Mouse (Mus musculus) myocyte (in vitro differentiated cells): ENCODE data around the gene Lce3f. TPM values are rescaled to one million over a fixed set of nuclear protein-coding genes. Genes with fewer than 3 reads are reported as not detected.

ENCODE experiments used
- H3K27me3 ChIP-seq: one replicate; pipeline ENCODE4 v1.6.1; 2011; ENCODE audit not compliant: control insufficient read depth, insufficient read depth, insufficient read length
- H3K36me3 ChIP-seq: one replicate; pipeline ENCODE4 v1.6.1; 2011; ENCODE audit not compliant: control insufficient read depth, insufficient read depth
- H3K4me2 ChIP-seq: one replicate; pipeline ENCODE4 v1.6.1; 2011; ENCODE audit warnings: low read depth, control low read depth
- H3K4me3 ChIP-seq: one replicate; pipeline ENCODE4 v1.5.1; 2011; ENCODE audit warnings: mild to moderate bottlenecking, control low read depth, moderate library complexity
- H3K79me2 ChIP-seq: one replicate; pipeline ENCODE4 v1.6.1; 2011; ENCODE audit not compliant: control insufficient read depth, insufficient read depth
- H3ac ChIP-seq: one replicate; pipeline ENCODE4 v1.6.1; 2011; ENCODE audit not compliant: control insufficient read depth, insufficient read length
- CEBPB ChIP-seq: IDR thresholded peaks from 2 replicates; pipeline ENCODE4 v1.6.1; 2011; ENCODE audit warnings: mild to moderate bottlenecking, moderate library complexity; ENCODE audit not compliant: poor library complexity, insufficient read depth, severe bottlenecking
- E2F4 ChIP-seq: IDR thresholded peaks from one replicate; pipeline ENCODE4 v1.6.1; 2011; ENCODE audit warnings: mild to moderate bottlenecking, control low read depth, moderate library complexity; ENCODE audit not compliant: insufficient read depth
- MAX ChIP-seq: IDR thresholded peaks from one replicate; pipeline ENCODE4 v1.6.1; 2011; ENCODE audit warnings: low read depth, mild to moderate bottlenecking, control low read depth
- MYOD1 ChIP-seq, 3 experiments: IDR thresholded peaks; one replicate each; pipeline ENCODE4 v1.6.1; 2011; ENCODE audit warnings: control low read depth in 2 of 3, low read depth in 2 of 3, mild to moderate bottlenecking in 2 of 3, moderate library complexity in 1 of 3; ENCODE audit not compliant: insufficient read length in 2 of 3, control insufficient read depth in 1 of 3
- MYOG ChIP-seq, 3 experiments: IDR thresholded peaks; one replicate each; pipeline ENCODE4 v1.6.1; 2011; ENCODE audit warnings: control low read depth in 2 of 3, low read depth in 2 of 3, mild to moderate bottlenecking in 2 of 3; ENCODE audit not compliant: insufficient read length in 2 of 3, control insufficient read depth in 1 of 3, insufficient read depth in 1 of 3
- POLR2A ChIP-seq: IDR thresholded peaks from one replicate; pipeline ENCODE4 v1.6.1; 2011; ENCODE audit warnings: low read depth, mild to moderate bottlenecking, control low read depth, moderate library complexity; ENCODE audit not compliant: insufficient read length
- POLR2AphosphoS2 ChIP-seq: IDR thresholded peaks from one replicate; pipeline ENCODE4 v1.6.1; 2011; ENCODE audit warnings: low read depth, control low read depth; ENCODE audit not compliant: insufficient read length
- REST ChIP-seq: IDR thresholded peaks from one replicate; pipeline ENCODE4 v1.6.1; 2011; ENCODE audit warnings: mild to moderate bottlenecking, control low read depth, moderate library complexity; ENCODE audit not compliant: insufficient read depth, insufficient read length
- SRF ChIP-seq: IDR thresholded peaks from one replicate; pipeline ENCODE4 v1.6.1; 2011; ENCODE audit warnings: low read depth; ENCODE audit not compliant: control insufficient read depth, insufficient read length
- TCF12 ChIP-seq: IDR thresholded peaks from one replicate; pipeline ENCODE4 v1.6.1; 2011; ENCODE audit warnings: mild to moderate bottlenecking, control low read depth; ENCODE audit not compliant: poor library complexity, insufficient read depth, severe bottlenecking
- TCF3 ChIP-seq: IDR thresholded peaks from one replicate; pipeline ENCODE4 v1.6.1; 2011; ENCODE audit warnings: low read depth, control low read depth; ENCODE audit not compliant: insufficient read length
- USF1 ChIP-seq: IDR thresholded peaks from one replicate; pipeline ENCODE4 v1.6.1; 2011; ENCODE audit warnings: low read depth, mild to moderate bottlenecking, control low read depth, moderate library complexity
- polyA plus RNA-seq: library from polyadenylated mRNA; unstranded; fragments of >200 nt; fragmentation: generic; extraction: Trizol; gene quantifications from one replicate; pipeline ENCODE4 v1.2.1, GENCODE M21; 2012; ENCODE audit warnings: missing spikeins

The Lce3f gene
- polyA plus RNA-seq: not detected

- Histone ChIP-seq H3K27me3 (no peaks in the 10 kb centered on the region), H3K4me2 (no peak within 1 kb of the TSS), H3K4me3 (no peak within 1 kb of the TSS), H3K79me2 (no peaks in the 10 kb centered on the region), H3ac (no peak within 1 kb of the TSS), H3K36me3 (no peaks in the 10 kb centered on the region)
- no peak for TF ChIP-seq CEBPB
- no peak for TF ChIP-seq SRF
- no peak for TF ChIP-seq TCF12
- no peak for TF ChIP-seq MYOG (IDR thresholded peaks at IDR 0.05; ENCODE audit: control insufficient read depth in 1 of 3, insufficient read depth in 1 of 3, insufficient read length in 2 of 3, low read depth in 2 of 3)
- TF ChIP-seq MAX: no peak
- no peak for TF ChIP-seq POLR2AphosphoS2
- no peak for TF ChIP-seq REST
- TF ChIP-seq MYOD1 (IDR thresholded peaks at IDR 0.05; ENCODE audit: control insufficient read depth in 1 of 3, insufficient read length in 2 of 3, low read depth in 2 of 3): no peak
- no peak for TF ChIP-seq E2F4
- TF ChIP-seq POLR2A: no peak
- TF ChIP-seq USF1: no peak
- no peak for TF ChIP-seq TCF3
Observed at GRCm38 (mm10) chr3:92991926-92992325, at the start of gene Lce3f. Gene Lce3f, plus strand, starts transcription at chr3:92992226.

GRCm38 (mm10) chr3:92944186-92944585 is 47.8 kb upstream of the Lce3f start, which contains the start of gene Lce3c:
Gene Lce3c, plus strand, starts transcription at chr3:92944486.
- Histone ChIP-seq H3K27me3 (no peaks in the 10 kb centered on the region), H3K4me2 (no peak within 1 kb of the TSS), H3K36me3 (no peaks in the 10 kb centered on the region), H3K79me2 (no peaks in the 10 kb centered on the region), H3ac (no peak within 1 kb of the TSS), H3K4me3 (no peak within 1 kb of the TSS)
- TF ChIP-seq POLR2A (no peak), TCF12 (no peak), CEBPB (no peak), TCF3 (no peak), POLR2AphosphoS2 (no peak), E2F4 (no peak), SRF (no peak), MAX (no peak)

GRCm38 (mm10) chr3:92957090-92957489 is 34.9 kb upstream of the Lce3f start, which contains the start of gene Lce3d:
Gene Lce3d, plus strand, starts transcription at chr3:92957390.
- no peaks in the 10 kb centered on the region for H3K36me3 ChIP-seq
- no peak within 1 kb of the TSS for H3K4me3 ChIP-seq
- H3K27me3 ChIP-seq: no peaks in the 10 kb centered on the region
- no peak within 1 kb of the TSS for H3ac ChIP-seq
- H3K4me2 ChIP-seq: no peak within 1 kb of the TSS
- H3K79me2 ChIP-seq: no peaks in the 10 kb centered on the region
- TF ChIP-seq MYOG (IDR thresholded peaks at IDR 0.05; ENCODE audit: control insufficient read depth in 1 of 3, insufficient read depth in 1 of 3, insufficient read length in 2 of 3, low read depth in 2 of 3): no peak
- TF ChIP-seq E2F4: no peak
- no peak for TF ChIP-seq MAX
- no peak for TF ChIP-seq POLR2A
- no peak for TF ChIP-seq SRF
- no peak for TF ChIP-seq CEBPB
- no peak for TF ChIP-seq MYOD1 (IDR thresholded peaks at IDR 0.05; ENCODE audit: control insufficient read depth in 1 of 3, insufficient read length in 2 of 3, low read depth in 2 of 3)
- TF ChIP-seq REST: no peak
- no peak for TF ChIP-seq TCF12
- no peak for TF ChIP-seq TCF3
- TF ChIP-seq USF1: no peak
- TF ChIP-seq POLR2AphosphoS2: no peak

- Histone ChIP-seq H3K27me3 (no peaks in the 10 kb centered on the region), H3K4me3 (no peak within 1 kb of the TSS), H3K36me3 (no peaks in the 10 kb centered on the region), H3K4me2 (no peak within 1 kb of the TSS), H3K79me2 (no peaks in the 10 kb centered on the region), H3ac (no peak within 1 kb of the TSS)
- TF ChIP-seq SRF (no peak), USF1 (no peak), E2F4 (no peak), TCF12 (no peak), MYOD1 (IDR thresholded peaks at IDR 0.05; ENCODE audit: control insufficient read depth in 1 of 3, insufficient read length in 2 of 3, low read depth in 2 of 3) (no peak), REST (no peak), MYOG (IDR thresholded peaks at IDR 0.05; ENCODE audit: control insufficient read depth in 1 of 3, insufficient read depth in 1 of 3, insufficient read length in 2 of 3, low read depth in 2 of 3) (no peak), TCF3 (no peak), POLR2AphosphoS2 (no peak), CEBPB (no peak)
Observed at GRCm38 (mm10) chr3:92966761-92967160, 25.3 kb upstream of the Lce3f start, which contains the start of gene Lce3e. Gene Lce3e, plus strand, starts transcription at chr3:92967061.

- H3K36me3 ChIP-seq: no peaks in the 10 kb centered on the region
- no peak overlapping the region for H3K4me3 ChIP-seq
- H3K4me2 ChIP-seq: no peak overlapping the region
- no peak overlapping the region for H3ac ChIP-seq
- TF ChIP-seq MYOG (IDR thresholded peaks at IDR 0.05; ENCODE audit: control insufficient read depth in 1 of 3, insufficient read depth in 1 of 3, insufficient read length in 2 of 3, low read depth in 2 of 3) (no peak), USF1 (no peak), REST (no peak), POLR2AphosphoS2 (no peak), MYOD1 (IDR thresholded peaks at IDR 0.05; ENCODE audit: control insufficient read depth in 1 of 3, insufficient read length in 2 of 3, low read depth in 2 of 3) (no peak), CEBPB (no peak), TCF3 (no peak), POLR2A (no peak), MAX (no peak), SRF (no peak), E2F4 (no peak), TCF12 (no peak)
- H3K79me2 ChIP-seq: no peaks in the 10 kb centered on the region
- H3K27me3 ChIP-seq: no peaks in the 10 kb centered on the region
Observed at GRCm38 (mm10) chr3:92978484-92978883, 13.5 kb upstream of the Lce3f start.
